In genomic region chr12:72354241-72354640, GRCm38 (mm10) we compare ENCODE assay signal across 17 mouse cellular contexts. TPM values are rescaled to one million over a fixed set of nuclear protein-coding genes. Genes with fewer than 3 reads are reported as not detected.
A peak's percentile ranks its signal among the peaks of the same experiment; 100 is the strongest.
DNase-seq lines count a peak whose midpoint lies in the region.
"Had no signal": no experiment of that assay in that cellular context is flagged by ENCODE, and none has a peak within 500 bp of the region (broad histone marks: within the 10 kb centered on the region; RNA-seq: fewer than 3 reads in every experiment).

No protein-coding gene starts in this region.

- DNase-seq in heart, adult 11 months = peak; percentile 55
- DNase-seq in heart, adult 8-10 months (ENCODE audit: low spot score) = no peak
- DNase-seq in right cerebral cortex, adult 18-20 months = peak; percentile 29
- DNase-seq in right cerebral cortex, postnatal 36 days (ENCODE audit: low spot score in 2 of 2) = no peak
- DNase-seq in Muller cell, postnatal 12 days (ENCODE audit: inconsistent ontology term) = peak; percentile 19
- DNase-seq in brain, adult 2 months (ENCODE audit: low read depth, low spot score) = peak; percentile 71
- DNase-seq: adrenal gland, adult 8-10 months; adrenal gland, postnatal 25 days; cerebellum, adult 18-20 months; cerebellum, adult 9-10 months; cerebellum, postnatal 25 days; forebrain, postnatal 0 days; gastrocnemius, postnatal 25 days; heart, postnatal 10 days; heart, postnatal 36 days had no signal

RNA-seq across cellular contexts. Expression of gene Rtn1, which starts 54.6 kb away (rescaled TPM):
- 1 to 10 TPM; 3.3 to 7.0 (median 5.0) TPM for total RNA-seq in heart, adult 8-10 months (2022)
- total RNA-seq: common myeloid progenitor, adult 5-6 weeks; MEL had no signal

Comparison
In these comparisons a context has a peak if more than half of its experiments do, and no peak if none do; other contexts are left out.
1. DNase-seq: peak in heart, adult 11 months (single experiment), right cerebral cortex, adult 18-20 months (single experiment), Muller cell, postnatal 12 days (single experiment) and brain, adult 2 months (single experiment); none in heart, adult 8-10 months (single experiment) and right cerebral cortex, postnatal 36 days (0 of 2).